Comparison of ENCODE assay signal across 8 mouse cellular contexts in the genomic region with DNA sequence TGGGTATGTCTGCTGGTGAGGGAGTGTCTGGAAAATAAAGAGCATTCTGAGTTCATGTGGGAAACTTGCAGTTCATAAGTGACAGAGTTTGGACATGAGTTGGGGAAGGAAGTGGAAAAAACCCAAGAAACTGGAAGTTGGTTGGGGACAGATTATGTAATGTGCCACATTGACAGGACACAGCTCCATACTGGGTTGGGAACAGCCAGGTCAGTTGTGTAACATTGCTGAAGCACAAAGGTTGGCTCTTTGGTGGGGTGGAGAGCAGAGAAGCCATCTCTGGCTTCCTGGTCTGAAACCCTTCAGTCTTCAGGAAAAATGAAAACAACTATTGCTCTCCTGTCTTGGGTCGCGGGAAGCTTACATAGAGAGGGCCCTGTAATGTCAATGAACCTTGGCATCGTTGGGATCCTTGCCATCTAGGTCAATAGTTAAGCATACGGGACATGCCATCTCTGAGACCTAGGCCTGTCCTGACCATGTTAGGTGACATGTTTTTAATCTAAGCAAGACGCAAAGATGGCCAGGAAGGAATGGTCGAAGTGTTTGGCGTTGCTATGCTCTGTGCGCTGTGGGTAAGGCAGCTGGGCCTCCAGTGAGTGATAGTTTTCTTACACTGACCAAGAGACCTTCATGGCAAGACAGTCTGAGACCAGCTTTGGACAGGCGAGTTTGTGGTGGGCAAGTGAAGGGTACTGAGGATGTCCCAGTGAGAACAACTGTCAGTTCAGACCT. TPM values are rescaled to one million over a fixed set of nuclear protein-coding genes. Genes with fewer than 3 reads are reported as not detected.
A peak's percentile ranks its signal among the peaks of the same experiment; 100 is the strongest.
DNase-seq lines count a peak whose midpoint lies in the region; ATAC-seq and TF ChIP-seq lines count a peak whose summit lies in the region.

No protein-coding gene starts in this region.

- DNase-seq in forebrain, postnatal 0 days, result no peak
- DNase-seq in ES-E14 (ENCODE audit: low read depth, low spot score), result no peak
- DNase-seq in right cerebral cortex, postnatal 14 days, result no peak
- DNase-seq in gastrocnemius, postnatal 36 days, result no peak

- no peak overlapping the region for H3K4me3 ChIP-seq in forebrain, postnatal 0 days (ENCODE audit: low read depth, low read length)
- H3K4me3 ChIP-seq in forebrain, embryonic 15.5 days, result no peak overlapping the region
- peak overlapping the region in 1 of 2 experiments; percentile 92; a peak in 1 of 4 replicates for H3K4me3 ChIP-seq in ES-E14 (ENCODE audit: insufficient read depth in 1 of 2, low read depth in 1 of 2, low read length in 2 of 2, poor library complexity in 1 of 2, severe bottlenecking in 1 of 2)
- H3K4me3 ChIP-seq in heart, embryonic 16.5 days (ENCODE audit: low read length), result peak overlapping the region; percentile 81
- peak overlapping the region; percentile 64; the same call in 1 of the 2 replicates for H3K4me3 ChIP-seq in lung, embryonic 15.5 days

- no peaks in the 10 kb centered on the region for H3K36me3 ChIP-seq in forebrain, postnatal 0 days (ENCODE audit: insufficient read depth)
- no peaks in the 10 kb centered on the region for H3K36me3 ChIP-seq in forebrain, embryonic 15.5 days
- peaks cover 6% of the 10 kb centered on the region; the same call in 1 of the 2 replicates for H3K36me3 ChIP-seq in ES-E14 (ENCODE audit: control insufficient read depth, insufficient read depth, low read length, poor library complexity, severe bottlenecking)
- no peaks in the 10 kb centered on the region for H3K36me3 ChIP-seq in heart, embryonic 16.5 days (ENCODE audit: control insufficient read depth, insufficient read depth)
- H3K36me3 ChIP-seq in lung, embryonic 15.5 days, result peaks cover 6% of the 10 kb centered on the region; the same call in 1 of the 2 replicates

- no peak overlapping the region for H3K9ac ChIP-seq in forebrain, postnatal 0 days
- no peak overlapping the region for H3K9ac ChIP-seq in forebrain, embryonic 15.5 days (replicated peaks)
- H3K9ac ChIP-seq in ES-E14 (ENCODE audit: insufficient read depth, low read depth, low read length, poor library complexity, severe bottlenecking), result peak overlapping the region; percentile 79; the same call in 1 of the 2 replicates
- H3K9ac ChIP-seq in heart, embryonic 16.5 days (ENCODE audit: low read length), result peak overlapping the region; percentile 93
- H3K9ac ChIP-seq in lung, embryonic 15.5 days, result peak overlapping the region; percentile 87; the same call in 1 of the 2 replicates

- no peaks in the 10 kb centered on the region for H3K27me3 ChIP-seq in forebrain, postnatal 0 days (ENCODE audit: insufficient read depth, low read length)
- peaks cover 9% of the 10 kb centered on the region for H3K27me3 ChIP-seq in forebrain, embryonic 15.5 days
- no peaks in the 10 kb centered on the region for H3K27me3 ChIP-seq in heart, embryonic 16.5 days (ENCODE audit: control insufficient read depth, insufficient read depth, low read length)
- H3K27me3 ChIP-seq in lung, embryonic 15.5 days, result no peaks in the 10 kb centered on the region

- no peaks in the 10 kb centered on the region for H3K9me3 ChIP-seq in forebrain, postnatal 0 days (ENCODE audit: low read length)
- H3K9me3 ChIP-seq in forebrain, embryonic 15.5 days, result no peaks in the 10 kb centered on the region
- H3K9me3 ChIP-seq in ES-E14 (ENCODE audit: control insufficient read depth, insufficient read depth, low read depth, low read length), result no peaks in the 10 kb centered on the region
- H3K9me3 ChIP-seq in heart, embryonic 16.5 days (replicated peaks; ENCODE audit: control insufficient read depth, low read length), result no peaks in the 10 kb centered on the region
- no peaks in the 10 kb centered on the region for H3K9me3 ChIP-seq in lung, embryonic 15.5 days

- intact Hi-C loops in gastrocnemius, postnatal 36 days (cut with DNase I), result loop anchor here (2.0 to 5.0 kb wide), 2 partner anchors 20 to 109 kb away; a partner anchor contains a TSS

- no peaks in the 10 kb centered on the region for H3K4me1 ChIP-seq in forebrain, postnatal 0 days (ENCODE audit: insufficient read depth)
- peaks cover 13% of the 10 kb centered on the region for H3K4me1 ChIP-seq in forebrain, embryonic 15.5 days
- H3K4me1 ChIP-seq in ES-E14 (ENCODE audit: control insufficient read depth in 2 of 2, insufficient read depth in 2 of 2, low read length in 2 of 2, poor library complexity in 1 of 2), result peaks cover 8 to 17% of the 10 kb centered on the region in 2 experiments
- peaks cover 31% of the 10 kb centered on the region for H3K4me1 ChIP-seq in heart, embryonic 16.5 days (ENCODE audit: control insufficient read depth, insufficient read depth, low read length)
- peaks cover 63% of the 10 kb centered on the region for H3K4me1 ChIP-seq in lung, embryonic 15.5 days

- no peak overlapping the region for H3K27ac ChIP-seq in forebrain, postnatal 0 days (ENCODE audit: low read depth, low read length)
- no peak overlapping the region for H3K27ac ChIP-seq in forebrain, embryonic 15.5 days (replicated peaks)
- no peak overlapping the region for H3K27ac ChIP-seq in ES-E14 (ENCODE audit: insufficient read depth, low read depth, low read length, poor library complexity, severe bottlenecking)
- peak overlapping the region; percentile 93 for H3K27ac ChIP-seq in heart, embryonic 16.5 days (ENCODE audit: low read length)
- H3K27ac ChIP-seq in lung, embryonic 15.5 days, result peak overlapping the region; percentile 96

- ATAC-seq in forebrain, postnatal 0 days, result no peak
- ATAC-seq in forebrain, embryonic 15.5 days (replicated peaks), result no peak
- ATAC-seq in heart, embryonic 16.5 days (replicated peaks; ENCODE audit: extremely low read depth, insufficient read depth, low FRiP score), result no peak
- no peak for ATAC-seq in lung, embryonic 15.5 days (ENCODE audit: borderline replicate concordance, extremely low read depth, low FRiP score, low TSS enrichment)
- ATAC-seq in activated CD4-positive, CD25-positive, alpha-beta regulatory T cell, adult 4 months, result no peak

- in situ Hi-C loops in ES-E14 (cut with MboI; ENCODE audit: low sequenced_read_pairs in 2 of 2, unreplicated experiment in 2 of 2), result no loop called here

- peak overlapping the region; percentile 70; the same call in 1 of the 2 replicates for H3K4me2 ChIP-seq in forebrain, postnatal 0 days (ENCODE audit: low read depth)
- H3K4me2 ChIP-seq in forebrain, embryonic 15.5 days (replicated peaks), result no peak overlapping the region
- H3K4me2 ChIP-seq in heart, embryonic 16.5 days (ENCODE audit: low read depth, low read length), result peak overlapping the region; percentile 75
- H3K4me2 ChIP-seq in lung, embryonic 15.5 days, result peak overlapping the region; percentile 89

- no peak for TF ChIP-seq CTCF in forebrain, postnatal 0 days (IDR thresholded peaks at IDR 0.05; ENCODE audit: low read depth)

- WGBS in forebrain, postnatal 0 days, result 92% methylated on average over 9 of the region's 9 CpGs
- 90% methylated on average over 9 of the region's 9 CpGs for WGBS in forebrain, embryonic 15.5 days
- 91% methylated on average over 9 of the region's 9 CpGs for WGBS in heart, embryonic 16.5 days
- WGBS in lung, embryonic 15.5 days, result 85% methylated on average over 9 of the region's 9 CpGs

RNA-seq across cellular contexts. Expression of a gene that starts 0.8 kb away (rescaled TPM):
- 8.2 and 11.9 TPM in 2 replicates for total RNA-seq in forebrain, postnatal 0 days (2014; rRNA removed)
- polyA plus RNA-seq in forebrain, postnatal 0 days (2015; fragmentation: Nextera tagmentation; extraction: Ambion mirVana), result 2.9 and 4.3 TPM in 2 replicates
- 1.7 and 2.6 TPM in 2 replicates for polyA plus RNA-seq in forebrain, embryonic 15.5 days (2015; fragmentation: Nextera tagmentation; extraction: Ambion mirVana)
- total RNA-seq in ES-E14 (2012; rRNA removed), result 39.8 and 56.3 TPM in 2 replicates
- 7.3 TPM in 2 replicates for polyA plus RNA-seq in heart, embryonic 16.5 days (2015; fragmentation: Nextera tagmentation; extraction: Ambion mirVana)
- polyA plus RNA-seq in lung, embryonic 15.5 days (2015; fragmentation: Nextera tagmentation; extraction: Ambion mirVana), result 17.1 and 21.0 TPM in 2 replicates
- total RNA-seq in gastrocnemius, postnatal 36 days (2021), result 1 to 10 TPM; 5.3 to 6.9 TPM
- 1 to 10 TPM; 5.7 to 6.5 TPM for polyA plus RNA-seq in activated CD4-positive, CD25-positive, alpha-beta regulatory T cell, adult 4 months (2017; shearing (Covaris generic))

RNA-seq across cellular contexts. Expression of a gene that starts 17.3 kb away (rescaled TPM):
- 70.8 and 94.4 TPM in 2 replicates for total RNA-seq in forebrain, postnatal 0 days (2014; rRNA removed)
- polyA plus RNA-seq in forebrain, postnatal 0 days (2015; fragmentation: Nextera tagmentation; extraction: Ambion mirVana), result 32.4 and 44.1 TPM in 2 replicates
- 64.1 and 64.8 TPM in 2 replicates for polyA plus RNA-seq in forebrain, embryonic 15.5 days (2015; fragmentation: Nextera tagmentation; extraction: Ambion mirVana)
- total RNA-seq in ES-E14 (2012; rRNA removed), result 45.9 and 78.1 TPM in 2 replicates
- 22.8 and 25.1 TPM in 2 replicates for polyA plus RNA-seq in heart, embryonic 16.5 days (2015; fragmentation: Nextera tagmentation; extraction: Ambion mirVana)
- 23.3 and 28.2 TPM in 2 replicates for polyA plus RNA-seq in lung, embryonic 15.5 days (2015; fragmentation: Nextera tagmentation; extraction: Ambion mirVana)
- total RNA-seq in gastrocnemius, postnatal 36 days (2021), result 10 to 100 TPM; 11.4 to 12.6 TPM
- 10 to 100 TPM; 13.9 to 15.2 TPM for polyA plus RNA-seq in activated CD4-positive, CD25-positive, alpha-beta regulatory T cell, adult 4 months (2017; shearing (Covaris generic))

RNA-seq across cellular contexts. Expression of a gene that starts 17.6 kb away (rescaled TPM):
- 9.5 and 17.5 TPM in 2 replicates for total RNA-seq in forebrain, postnatal 0 days (2014; rRNA removed)
- polyA plus RNA-seq in forebrain, postnatal 0 days (2015; fragmentation: Nextera tagmentation; extraction: Ambion mirVana), result 14.3 and 15.4 TPM in 2 replicates
- polyA plus RNA-seq in forebrain, embryonic 15.5 days (2015; fragmentation: Nextera tagmentation; extraction: Ambion mirVana), result 7.2 and 8.1 TPM in 2 replicates
- total RNA-seq in ES-E14 (2012; rRNA removed), result 98.8 and 99.2 TPM in 2 replicates
- polyA plus RNA-seq in heart, embryonic 16.5 days (2015; fragmentation: Nextera tagmentation; extraction: Ambion mirVana), result 33.4 and 37.2 TPM in 2 replicates
- 64.3 and 64.4 TPM in 2 replicates for polyA plus RNA-seq in lung, embryonic 15.5 days (2015; fragmentation: Nextera tagmentation; extraction: Ambion mirVana)
- 10 to 100 TPM in 1 of 2 experiments, 1 to 10 TPM in 1; 7.5 to 10.5 TPM for total RNA-seq in gastrocnemius, postnatal 36 days (2021)
- polyA plus RNA-seq in activated CD4-positive, CD25-positive, alpha-beta regulatory T cell, adult 4 months (2017; shearing (Covaris generic)), result 1 to 10 TPM; 9.2 to 9.7 TPM

RNA-seq across cellular contexts. Expression of a gene that starts 55.6 kb away (rescaled TPM):
- total RNA-seq in forebrain, postnatal 0 days (2014; rRNA removed), result 1.8 and 3.7 TPM in 2 replicates
- polyA plus RNA-seq in forebrain, postnatal 0 days (2015; fragmentation: Nextera tagmentation; extraction: Ambion mirVana), result 2.7 and 3.4 TPM in 2 replicates
- polyA plus RNA-seq in forebrain, embryonic 15.5 days (2015; fragmentation: Nextera tagmentation; extraction: Ambion mirVana), result 0.54 and 0.78 TPM in 2 replicates
- 6.0 and 7.2 TPM in 2 replicates for total RNA-seq in ES-E14 (2012; rRNA removed)
- 3.1 and 3.5 TPM in 2 replicates for polyA plus RNA-seq in heart, embryonic 16.5 days (2015; fragmentation: Nextera tagmentation; extraction: Ambion mirVana)
- 0.95 and 1.1 TPM in 2 replicates for polyA plus RNA-seq in lung, embryonic 15.5 days (2015; fragmentation: Nextera tagmentation; extraction: Ambion mirVana)
- 1 to 10 TPM; 1.9 to 6.3 TPM for total RNA-seq in gastrocnemius, postnatal 36 days (2021)
- polyA plus RNA-seq in activated CD4-positive, CD25-positive, alpha-beta regulatory T cell, adult 4 months (2017; shearing (Covaris generic)), result not detected

RNA-seq across cellular contexts. Expression of a gene that starts 56.2 kb away (rescaled TPM):
- total RNA-seq in forebrain, postnatal 0 days (2014; rRNA removed), result 13.7 and 16.3 TPM in 2 replicates
- 29.7 and 34.1 TPM in 2 replicates for polyA plus RNA-seq in forebrain, postnatal 0 days (2015; fragmentation: Nextera tagmentation; extraction: Ambion mirVana)
- 29.4 and 33.6 TPM in 2 replicates for polyA plus RNA-seq in forebrain, embryonic 15.5 days (2015; fragmentation: Nextera tagmentation; extraction: Ambion mirVana)
- 23.2 and 23.4 TPM in 2 replicates for total RNA-seq in ES-E14 (2012; rRNA removed)
- polyA plus RNA-seq in heart, embryonic 16.5 days (2015; fragmentation: Nextera tagmentation; extraction: Ambion mirVana), result 8.5 and 14.3 TPM in 2 replicates
- 21.7 and 26.1 TPM in 2 replicates for polyA plus RNA-seq in lung, embryonic 15.5 days (2015; fragmentation: Nextera tagmentation; extraction: Ambion mirVana)
- total RNA-seq in gastrocnemius, postnatal 36 days (2021), result 10 to 100 TPM; 11.0 to 14.1 TPM
- 10 to 100 TPM in 1 of 2 experiments, 1 to 10 TPM in 1; 8.1 to 12.4 TPM for polyA plus RNA-seq in activated CD4-positive, CD25-positive, alpha-beta regulatory T cell, adult 4 months (2017; shearing (Covaris generic))

Comparison
In these comparisons a context has a peak if more than half of its experiments do, and no peak if none do; other contexts are left out.
1. H3K27ac ChIP-seq: peak in heart, embryonic 16.5 days (single experiment) and lung, embryonic 15.5 days (single experiment); none in forebrain, postnatal 0 days (single experiment), forebrain, embryonic 15.5 days (single experiment) and ES-E14 (single experiment).
2. H3K4me3 ChIP-seq: peak in heart, embryonic 16.5 days (single experiment) and lung, embryonic 15.5 days (single experiment); none in forebrain, postnatal 0 days (single experiment) and forebrain, embryonic 15.5 days (single experiment).
3. H3K9ac ChIP-seq: peak in ES-E14 (single experiment), heart, embryonic 16.5 days (single experiment) and lung, embryonic 15.5 days (single experiment); none in forebrain, postnatal 0 days (single experiment) and forebrain, embryonic 15.5 days (single experiment).